Mouse (Mus musculus): ENCODE data around the gene Msl1.
A peak's percentile ranks its signal among the peaks of the same experiment; 100 is the strongest.
"Not testable (repeated sequence)": the region's sequence is repeated elsewhere in the genome, so short reads cannot be mapped to it uniquely, and the experiment has no call there.

The Msl1 gene

DNA sequence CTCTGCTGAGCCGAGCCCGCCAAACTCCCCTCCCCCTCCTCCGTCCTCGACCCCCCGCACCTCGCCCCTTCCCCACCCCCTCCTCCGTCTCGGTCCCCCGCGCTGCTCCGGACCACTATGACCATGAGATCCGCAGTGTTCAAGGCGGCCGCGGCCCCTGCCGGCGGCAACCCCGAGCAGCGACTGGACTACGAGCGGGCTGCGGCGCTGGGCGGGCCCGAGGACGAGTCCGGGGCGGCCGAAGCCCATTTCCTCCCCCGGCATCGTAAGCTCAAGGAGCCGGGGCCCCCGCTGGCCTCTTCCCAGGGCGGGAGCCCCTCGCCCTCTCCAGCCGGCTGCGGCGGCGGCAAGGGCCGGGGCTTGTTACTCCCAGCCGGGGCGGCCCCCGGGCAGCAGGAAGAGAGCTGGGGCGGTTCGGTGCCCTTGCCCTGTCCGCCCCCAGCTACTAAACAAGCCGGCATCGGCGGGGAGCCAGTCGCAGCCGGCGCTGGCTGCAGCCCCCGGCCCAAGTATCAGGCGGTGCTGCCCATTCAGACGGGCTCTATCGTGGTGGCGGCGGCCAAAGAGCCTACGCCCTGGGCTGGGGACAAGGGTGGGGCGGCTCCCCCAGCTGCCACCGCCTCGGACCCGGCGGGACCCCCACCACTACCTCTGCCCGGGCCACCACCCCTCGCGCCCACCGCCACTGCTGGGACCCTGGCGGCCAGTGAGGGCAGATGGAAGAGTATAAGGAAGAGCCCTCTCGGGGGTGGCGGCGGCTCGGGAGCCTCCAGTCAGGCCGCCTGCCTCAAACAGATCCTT, 598 bp downstream of the Msl1 start:
- no peak for DNase-seq (ENCODE audit: low spot score in 2 of 2)

DNA sequence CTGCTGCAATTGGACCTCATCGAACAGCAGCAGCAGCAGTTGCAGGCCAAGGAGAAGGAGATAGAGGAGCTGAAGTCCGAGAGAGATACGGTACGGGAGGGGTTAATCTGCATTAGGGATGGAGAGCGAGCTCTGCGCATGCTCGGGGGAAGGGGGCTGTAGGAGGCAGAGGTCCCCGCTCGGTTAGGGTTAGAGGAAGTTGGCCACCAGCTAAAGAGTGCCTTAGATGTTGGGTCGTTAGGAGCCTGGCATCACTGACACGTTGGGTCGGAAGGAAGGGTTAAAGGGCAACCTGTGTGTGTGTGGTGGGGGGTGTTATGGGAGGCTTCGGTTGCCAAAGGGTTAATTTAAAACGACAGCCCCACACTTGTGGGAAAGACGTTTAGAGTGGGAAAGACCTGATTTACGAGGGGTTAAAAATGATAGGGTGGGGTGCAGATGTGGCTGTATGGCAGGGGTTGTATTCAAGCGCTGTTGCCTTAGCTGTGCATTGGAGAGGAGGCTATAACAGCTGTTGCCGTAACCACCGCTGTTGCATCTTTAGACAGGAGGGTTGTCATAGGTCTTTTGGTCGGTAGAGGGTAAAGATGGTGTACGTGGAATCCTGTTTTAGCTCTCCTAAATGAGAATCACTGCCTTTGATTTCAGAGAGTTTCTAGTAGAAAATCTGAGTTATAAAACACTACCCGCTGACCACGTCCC, 1.4 kb downstream of the Msl1 start:
- peak; percentile 64 to 73 for DNase-seq (ENCODE audit: low spot score in 2 of 2)

DNA sequence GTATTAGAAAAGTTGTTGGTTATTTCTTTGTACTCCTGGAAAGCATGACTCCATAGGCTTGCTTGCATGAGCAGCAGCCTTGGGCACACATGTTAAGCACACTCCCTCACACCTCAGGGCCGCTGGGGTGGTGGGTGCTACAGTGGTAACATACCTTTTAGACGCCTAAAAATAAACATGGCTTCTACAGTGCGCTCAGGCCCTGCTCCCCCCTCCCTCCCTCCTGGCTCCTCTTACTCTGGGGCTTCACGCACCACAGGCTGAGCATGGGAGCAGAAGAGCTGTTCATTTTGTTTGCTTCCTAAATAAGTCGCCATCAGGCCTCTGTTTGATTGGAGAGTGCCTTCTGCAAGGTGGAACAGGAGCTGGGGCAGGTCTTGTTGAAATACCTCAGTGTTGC, 2.0 kb downstream of the Msl1 start:
- DNase-seq (ENCODE audit: low spot score in 2 of 2), result no peak

DNA sequence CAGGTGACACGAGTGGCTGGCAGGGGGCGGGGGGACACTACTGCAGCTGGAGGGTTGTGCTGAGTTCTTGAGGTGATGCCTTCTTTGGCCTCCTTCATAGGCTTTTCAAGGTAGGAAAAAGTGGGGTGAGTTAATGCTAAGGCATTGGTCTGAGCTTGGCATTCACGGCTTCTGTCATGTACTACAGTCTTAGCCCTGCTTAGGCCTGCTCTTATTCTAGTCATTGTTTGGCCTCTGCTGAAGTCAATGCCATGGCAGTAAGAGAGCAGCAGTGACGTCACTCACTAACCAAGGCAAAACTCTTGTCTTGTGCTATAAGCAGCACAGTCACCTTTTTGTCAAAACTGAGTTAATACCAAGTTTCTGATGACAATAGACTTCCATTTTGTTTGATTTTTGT, 2.6 kb downstream of the Msl1 start:
- no peak for DNase-seq (ENCODE audit: low spot score in 2 of 2)

DNA sequence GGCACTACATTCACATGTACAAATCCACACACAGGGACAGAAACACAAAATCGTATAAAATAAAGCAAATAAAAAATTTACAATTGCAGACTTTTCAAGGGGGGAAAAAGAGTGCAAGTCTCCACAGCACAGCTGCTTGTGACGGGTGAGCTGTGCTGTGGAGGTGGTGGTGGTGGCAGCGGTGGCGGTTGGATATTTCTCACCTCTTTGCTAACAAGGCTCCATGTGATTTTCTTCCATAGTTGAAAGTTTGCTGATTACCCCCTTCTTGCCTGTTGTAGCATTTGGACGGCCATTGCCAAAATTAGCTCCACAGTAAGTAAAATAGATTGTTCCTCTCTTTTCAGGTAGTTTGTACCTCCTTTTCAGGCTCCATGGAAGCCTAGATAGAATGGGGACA, 9.3 kb downstream of the Msl1 start, which contains the start of gene Casc3:
TSS of gene Casc3 (plus strand) at position 301 of the 400 bp plus-strand sequence.
- DNase-seq (ENCODE audit: low spot score in 2 of 2), result no peak

DNA sequence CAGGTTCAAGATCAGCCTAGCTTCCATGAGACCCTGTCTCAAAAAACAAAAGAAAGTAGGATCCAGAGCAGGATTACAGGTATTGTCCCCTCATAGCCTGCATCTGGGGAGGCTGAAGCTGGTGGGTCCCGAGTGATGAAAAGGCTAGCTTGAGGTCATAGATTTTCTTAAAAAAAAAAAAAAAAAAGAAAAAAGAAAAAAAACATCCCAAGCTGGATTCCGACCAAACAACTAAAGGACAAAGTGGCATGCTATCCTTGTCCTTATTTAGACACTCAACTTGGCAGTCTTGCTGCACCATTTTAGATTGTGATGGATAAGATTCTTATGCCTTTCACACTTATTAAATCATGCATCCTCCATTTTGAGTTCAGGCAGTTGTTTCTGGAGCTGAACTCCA, 13.1 kb downstream of the Msl1 start:
- DNase-seq (ENCODE audit: low spot score in 2 of 2), result no peak

DNA sequence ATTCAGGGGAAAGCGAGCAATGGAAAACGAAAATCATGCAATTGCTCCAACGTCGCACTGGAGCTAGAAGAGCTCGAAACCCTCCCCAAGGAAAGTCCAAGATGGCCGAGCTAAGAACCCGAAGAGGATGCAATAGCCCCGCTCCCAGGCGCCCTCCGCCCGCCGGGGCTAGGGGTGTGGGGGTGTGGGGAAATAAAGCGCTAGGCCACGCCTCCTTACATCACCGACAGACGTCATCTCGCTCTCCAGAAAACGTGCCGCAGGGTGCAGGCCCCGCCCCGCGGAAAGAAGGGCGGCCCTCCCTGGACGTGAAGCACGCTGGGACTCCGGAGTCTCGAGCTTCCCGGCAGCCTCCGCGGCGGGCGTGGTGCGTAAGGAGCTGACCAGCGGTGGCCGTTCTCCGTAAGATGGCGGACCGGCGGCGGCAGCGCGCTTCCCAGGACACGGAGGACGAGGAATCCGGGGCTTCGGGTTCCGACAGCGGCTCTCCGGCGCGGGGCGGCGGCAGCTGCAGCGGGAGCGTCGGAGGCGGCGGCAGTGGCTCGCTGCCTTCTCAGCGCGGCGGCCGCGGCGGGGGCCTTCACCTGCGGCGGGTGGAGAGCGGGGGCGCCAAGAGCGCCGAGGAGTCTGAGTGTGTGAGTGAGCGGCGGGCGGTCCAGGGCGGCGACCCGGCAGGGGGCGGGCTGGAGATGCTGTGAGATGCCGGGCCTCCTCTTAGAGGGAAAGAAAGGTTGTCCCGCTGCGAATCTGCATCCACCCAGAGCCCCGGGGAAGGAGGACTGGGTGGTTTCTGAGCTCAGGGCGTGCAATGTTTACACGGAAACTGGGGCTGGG, 14.4 kb downstream of the Msl1 start:
- peak; percentile 97 for DNase-seq (ENCODE audit: low spot score in 2 of 2)

DNA sequence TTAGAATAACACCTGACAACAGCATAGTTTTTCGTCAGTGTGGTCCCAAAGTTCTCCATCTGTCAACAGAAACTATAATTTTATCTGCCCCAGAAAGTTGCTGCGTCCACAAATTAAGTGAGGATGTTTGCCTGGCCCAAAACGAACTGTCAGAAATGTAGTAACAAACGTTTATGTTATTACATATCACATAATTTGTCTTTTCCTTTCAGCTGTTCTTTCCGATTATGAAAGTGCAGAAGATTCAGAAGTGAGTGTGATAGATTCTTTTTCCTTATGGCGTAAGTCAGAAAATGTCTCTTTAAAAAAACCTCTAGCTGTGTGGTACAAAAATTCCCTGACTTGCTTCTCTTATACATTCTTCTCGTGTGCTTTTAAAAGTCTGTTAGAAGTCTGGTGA, 15.4 kb downstream of the Msl1 start:
- DNase-seq (ENCODE audit: low spot score in 2 of 2), result no peak

DNA sequence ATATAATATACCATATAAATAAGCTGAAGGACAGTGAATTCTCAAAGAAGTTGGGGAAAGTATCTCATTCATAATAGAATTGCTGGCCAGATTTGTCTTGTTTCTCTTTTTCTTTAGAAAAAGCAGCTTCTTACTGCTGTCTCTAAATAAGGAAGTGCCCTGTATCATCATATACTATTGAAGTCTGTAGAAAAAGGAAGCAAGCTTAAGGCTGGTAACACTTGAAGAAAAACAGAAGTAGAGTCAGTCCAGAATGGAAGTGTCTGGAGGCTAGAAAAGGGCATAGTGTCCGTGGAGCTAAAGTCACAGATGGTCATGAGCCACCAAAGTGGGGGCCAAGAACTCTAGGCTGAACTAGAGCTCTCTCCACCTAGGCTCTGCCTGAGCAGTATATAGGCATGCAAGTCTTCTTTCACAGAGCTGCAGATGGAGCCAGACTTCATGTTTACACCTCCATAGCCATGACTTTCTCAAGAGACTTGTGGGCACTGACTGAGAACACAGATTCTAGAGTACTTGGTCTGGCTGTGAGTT, 21.5 kb downstream of the Msl1 start:
- DNase-seq (ENCODE audit: low spot score in 2 of 2), result no peak

DNA sequence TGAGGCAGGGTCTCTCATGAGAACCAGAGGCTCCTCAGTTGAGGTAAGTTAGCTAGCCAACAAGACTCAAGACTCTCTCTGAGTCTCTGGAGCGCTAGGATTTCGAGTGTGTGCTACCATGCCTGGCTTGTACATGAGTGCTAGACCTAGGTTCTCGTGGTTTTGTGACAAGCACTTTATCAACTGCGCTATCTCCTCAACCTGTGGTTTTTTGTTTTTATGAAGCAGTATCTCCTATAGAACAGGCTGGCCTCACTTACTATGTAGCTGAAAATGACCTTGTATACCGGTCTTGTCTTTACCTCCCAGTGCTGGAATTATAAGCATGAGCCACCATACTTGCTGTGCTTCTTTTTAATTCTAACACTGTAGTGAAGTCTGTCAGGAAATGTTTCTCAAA, 25.7 kb downstream of the Msl1 start:
- no peak for DNase-seq (ENCODE audit: low spot score in 2 of 2)

DNA sequence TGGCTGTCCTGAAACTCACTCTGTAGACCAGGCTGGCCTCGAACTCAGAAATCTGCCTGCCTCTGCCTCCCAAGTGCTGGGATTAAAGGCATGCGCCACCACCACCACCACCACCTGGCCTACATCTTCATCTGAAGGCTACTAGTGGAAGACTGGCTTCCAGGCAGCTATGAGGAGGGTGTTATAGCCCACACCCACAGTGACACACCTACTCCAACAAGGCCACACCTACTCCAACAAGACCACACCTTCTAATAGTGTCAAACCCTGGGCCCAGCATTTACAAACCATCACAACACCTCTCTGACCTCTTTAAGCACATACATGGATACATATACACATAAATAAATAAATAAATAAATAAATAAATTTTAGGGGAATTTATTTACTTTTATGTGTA, 30.8 kb downstream of the Msl1 start:
- not testable (repeated sequence) for DNase-seq (ENCODE audit: low spot score in 2 of 2)

DNA sequence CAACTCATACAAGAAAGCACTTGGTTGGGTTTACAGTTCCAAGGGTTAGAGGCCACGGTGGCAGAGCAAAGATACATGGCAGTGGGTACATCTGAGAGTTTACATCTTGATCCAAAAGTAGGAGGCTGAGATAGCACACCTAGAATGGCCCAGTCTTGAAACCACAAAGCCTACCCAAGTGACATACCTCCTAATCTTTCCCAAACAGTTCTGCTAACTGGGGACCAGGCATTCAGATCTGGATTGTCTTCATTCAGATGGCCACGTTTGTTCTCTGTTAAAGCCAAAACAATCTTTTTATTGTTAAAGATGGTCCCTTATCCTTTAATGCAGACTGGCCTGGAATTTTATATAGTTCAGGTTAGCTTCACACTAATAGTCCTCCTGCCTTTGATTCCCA, 32.6 kb downstream of the Msl1 start:
- DNase-seq (ENCODE audit: low spot score in 2 of 2), result no peak

DNA sequence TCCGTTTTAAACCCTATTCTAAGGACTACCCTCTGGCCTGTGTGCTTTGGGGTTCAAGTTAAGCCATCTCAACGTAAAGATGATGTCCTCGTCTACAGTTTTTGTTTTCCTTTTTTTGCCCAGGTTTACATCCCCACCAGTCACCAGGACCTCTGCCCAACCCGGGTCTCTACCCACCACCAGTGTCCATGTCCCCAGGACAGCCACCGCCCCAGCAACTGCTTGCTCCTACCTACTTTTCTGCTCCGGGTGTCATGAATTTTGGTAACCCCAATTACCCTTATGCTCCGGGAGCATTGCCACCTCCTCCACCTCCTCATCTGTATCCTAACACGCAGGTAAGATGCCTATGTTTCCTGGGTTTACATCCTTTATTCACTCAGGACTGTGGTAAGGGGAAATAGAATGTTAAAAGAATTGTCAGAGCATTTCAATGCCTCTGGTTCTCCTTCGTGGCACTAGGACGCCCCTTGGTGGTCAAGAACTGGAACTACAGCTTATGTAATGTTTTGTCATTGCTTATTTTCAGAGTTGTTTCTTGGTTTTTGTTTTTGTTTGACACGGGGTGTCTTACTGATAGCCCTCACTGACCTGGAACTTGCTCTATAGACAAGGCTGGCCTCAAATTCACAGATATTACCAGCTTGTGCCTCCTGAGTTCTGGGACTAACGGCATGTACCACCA, 33.9 kb downstream of the Msl1 start:
- no peak for DNase-seq (ENCODE audit: low spot score in 2 of 2)

DNA sequence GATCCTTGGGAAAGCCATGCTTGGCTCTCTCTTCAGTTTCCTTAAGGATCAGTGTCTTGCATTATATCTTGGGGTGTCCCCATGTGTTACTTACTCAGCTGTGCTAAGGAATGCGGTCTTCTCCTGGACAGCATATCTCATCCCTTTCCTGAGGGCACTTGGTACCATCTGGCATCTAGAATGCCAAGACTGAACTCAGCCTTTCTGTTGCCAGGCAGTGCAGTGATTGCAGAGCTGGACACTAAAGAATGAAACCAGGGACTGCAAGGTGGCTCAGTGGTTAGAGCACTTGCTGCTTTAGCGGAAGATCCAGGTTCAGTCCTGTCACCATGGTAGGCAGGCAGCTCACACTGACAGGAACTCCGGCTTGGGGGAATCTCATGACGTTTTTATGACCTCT, 34.6 kb downstream of the Msl1 start:
- no peak for DNase-seq (ENCODE audit: low spot score in 2 of 2)

DNA sequence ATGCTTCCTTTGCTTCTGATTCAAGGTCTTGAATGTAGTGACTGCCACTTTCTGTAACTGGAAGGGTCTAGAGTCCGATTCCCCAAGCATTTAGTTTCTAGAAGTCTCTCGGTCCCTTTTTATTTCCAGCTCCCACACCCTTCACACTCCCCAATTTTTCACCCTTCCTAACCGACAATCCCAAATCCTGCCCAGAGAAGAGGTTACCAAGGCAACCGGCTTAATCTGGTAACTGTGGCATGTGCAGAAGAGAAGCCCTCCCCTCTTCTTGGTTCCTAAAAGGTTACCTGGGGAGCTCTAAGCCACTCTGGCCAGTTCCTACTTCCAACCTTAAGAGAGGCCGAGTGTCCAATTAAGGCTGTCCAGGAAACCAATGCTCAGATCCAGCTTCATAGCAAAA, 40.0 kb downstream of the Msl1 start:
- DNase-seq (ENCODE audit: low spot score in 2 of 2), result no peak

DNA sequence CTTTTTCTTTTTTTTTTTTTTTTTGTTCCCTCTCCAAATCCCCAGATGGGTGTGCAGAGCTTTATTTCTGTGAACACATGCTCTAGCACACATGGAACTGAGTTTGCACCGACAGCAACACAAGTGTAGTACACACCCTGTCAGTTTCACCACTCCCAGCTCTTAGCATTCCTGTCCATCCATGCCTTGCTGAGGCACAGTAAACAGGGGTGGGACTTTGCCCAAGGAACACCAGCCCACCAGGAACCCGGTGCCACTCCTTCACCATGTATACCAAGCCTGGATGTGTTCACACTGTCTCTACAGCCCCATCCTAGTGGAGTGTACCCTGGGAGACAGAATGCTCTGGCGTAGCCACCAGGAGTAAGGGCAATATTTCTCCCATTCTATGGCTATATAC, 40.4 kb downstream of the Msl1 start:
- no peak for DNase-seq (ENCODE audit: low spot score in 2 of 2)

DNA sequence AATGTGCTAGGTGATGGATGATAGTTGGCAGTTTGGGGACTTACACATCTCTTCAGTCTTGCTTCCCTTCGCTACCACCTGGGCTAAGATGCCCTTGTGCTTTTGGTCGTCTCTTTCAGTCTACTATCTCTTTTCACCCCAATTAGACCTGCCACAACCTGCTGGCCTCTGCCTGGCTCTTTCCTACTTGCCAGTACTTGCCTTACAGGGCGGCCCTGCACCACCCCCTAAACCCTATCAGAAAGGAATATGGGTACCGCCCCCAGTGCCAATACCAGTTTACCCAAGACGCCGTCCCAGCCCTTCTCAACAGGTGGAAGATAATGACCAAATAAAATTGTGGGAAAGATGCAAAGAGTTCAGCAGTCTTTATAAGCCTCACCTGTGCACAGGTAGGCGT, 40.8 kb downstream of the Msl1 start:
- no peak for DNase-seq (ENCODE audit: low spot score in 2 of 2)

DNA sequence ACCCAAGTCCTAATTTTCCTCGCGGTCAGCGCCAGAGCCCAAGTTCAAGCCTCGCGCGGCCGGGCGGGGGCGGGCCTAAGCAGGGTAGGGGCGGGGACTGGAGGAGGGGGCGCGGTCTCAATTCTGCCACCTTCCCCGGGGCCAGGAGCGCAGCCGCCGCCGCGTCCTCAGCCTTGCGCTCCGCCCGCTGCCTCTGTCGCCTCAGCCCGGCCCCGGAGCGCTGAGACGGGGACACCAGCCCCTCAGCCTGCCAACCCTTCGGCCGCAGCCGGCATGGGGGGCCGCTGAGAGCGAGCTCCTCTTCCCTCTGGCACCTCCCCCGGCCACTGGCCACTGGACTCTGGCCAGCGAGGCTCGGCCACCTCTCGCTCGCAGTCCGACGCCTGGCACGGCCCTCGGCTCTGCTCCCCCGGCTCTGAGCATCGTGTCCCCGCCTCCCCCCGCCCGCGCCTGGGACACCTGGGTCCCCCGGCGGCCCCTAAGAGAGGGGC, 41.4 kb downstream of the Msl1 start, which contains the start of gene Rapgefl1:
TSS of gene Rapgefl1 (plus strand) at position 135 of the 491 bp plus-strand sequence.
- peak in 1 of 2 experiments; percentile 73 for DNase-seq (ENCODE audit: low spot score in 2 of 2)

DNA sequence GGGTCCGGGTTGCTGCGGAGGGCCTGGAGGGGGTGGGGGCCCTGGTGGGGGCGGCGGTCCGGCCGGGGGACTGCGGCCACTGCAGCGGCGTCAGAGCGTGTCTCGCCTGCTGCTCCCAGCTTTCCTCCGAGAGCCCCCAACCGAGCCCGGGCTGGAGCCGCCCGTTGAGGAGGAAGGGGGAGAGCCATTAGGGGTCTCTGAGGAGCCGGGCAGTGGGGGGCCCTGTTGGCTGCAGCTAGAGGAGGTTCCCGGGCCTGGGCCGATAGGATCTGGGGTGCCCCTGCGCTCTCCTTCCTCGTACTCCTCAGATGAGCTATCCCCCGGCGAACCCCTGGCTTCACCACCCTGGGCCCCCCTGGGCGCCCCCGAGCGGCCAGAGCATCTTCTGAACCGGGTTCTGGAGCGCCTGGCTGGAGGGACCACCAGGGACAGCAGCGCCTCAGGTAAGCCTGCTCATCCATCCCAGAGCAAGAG, 42.0 kb downstream of the Msl1 start:
- DNase-seq (ENCODE audit: low spot score in 2 of 2), result no peak

DNA sequence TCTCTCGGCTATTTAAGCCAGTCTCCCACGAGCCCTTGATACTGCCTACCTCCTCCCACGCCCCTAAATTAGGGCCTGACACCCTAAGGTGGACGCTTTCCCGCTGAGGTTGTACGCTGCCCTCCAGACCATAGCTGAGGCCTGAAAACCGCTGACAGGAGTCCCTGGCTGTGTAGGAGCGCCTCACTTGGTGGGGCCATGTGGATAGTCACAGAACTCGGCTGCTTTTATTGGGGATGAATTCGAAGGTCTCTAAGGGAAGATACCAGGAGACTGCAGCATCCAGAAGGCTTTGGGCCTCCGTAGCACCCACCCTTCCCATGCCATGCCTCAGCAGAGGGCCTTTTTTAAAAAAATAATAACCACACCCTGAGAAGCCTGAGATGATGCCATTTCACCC, 42.6 kb downstream of the Msl1 start:
- DNase-seq (ENCODE audit: low spot score in 2 of 2), result no peak

DNA sequence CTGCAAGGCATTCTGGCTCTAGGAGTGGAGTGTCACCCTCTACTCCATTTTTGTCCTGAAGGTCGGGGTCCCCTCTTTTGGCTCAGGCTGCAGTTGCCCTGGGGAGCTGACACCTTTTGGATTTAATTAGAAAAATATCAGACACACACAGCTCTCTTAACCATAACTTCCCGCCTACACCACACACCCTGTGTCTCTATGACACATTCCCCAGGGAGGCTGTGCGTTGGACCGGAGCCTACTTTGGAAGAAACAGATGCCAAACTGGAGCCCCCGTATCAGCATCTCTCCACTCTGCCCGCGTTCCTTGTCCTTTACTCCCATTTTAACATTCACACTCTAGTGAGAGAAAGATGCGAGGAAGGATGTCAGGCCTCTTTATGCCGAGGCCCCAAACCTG, 43.2 kb downstream of the Msl1 start:
- DNase-seq (ENCODE audit: low spot score in 2 of 2), result no peak

Measured in frontal cortex, postnatal 14 days (tissue).